Mouse (Mus musculus) thymus, postnatal 4 days (tissue): ENCODE measurements around the gene Naa40.

ENCODE experiments used
- DNase-seq: peaks from one replicate; pipeline ENCODE4 v3.0.0; 2021

Gene Naa40

GRCm38 (mm10) chr19:7240782-7241690, at the start of gene Naa40:
TSS of gene Naa40 (minus strand) at chr19:7241183.
- peak; percentile 98 for DNase-seq

- DNase-seq: no peak
Measured at GRCm38 (mm10) chr19:7289767-7290166, 48.8 kb upstream of the Naa40 start.

GRCm38 (mm10) chr19:7288288-7288687, 47.3 kb upstream of the Naa40 start:
- no peak for DNase-seq

- no peak for DNase-seq
Measured at GRCm38 (mm10) chr19:7286563-7287315, 45.8 kb upstream of the Naa40 start.

- no peak for DNase-seq
Measured at GRCm38 (mm10) chr19:7280557-7281330, 39.8 kb upstream of the Naa40 start.

GRCm38 (mm10) chr19:7279114-7279513, 38.1 kb upstream of the Naa40 start:
- peak; percentile 78 for DNase-seq

GRCm38 (mm10) chr19:7278200-7278906, 37.4 kb upstream of the Naa40 start:
- DNase-seq: no peak

- DNase-seq: no peak
Measured at GRCm38 (mm10) chr19:7276796-7277195, 35.8 kb upstream of the Naa40 start.

- DNase-seq: peak; percentile 16
Measured at GRCm38 (mm10) chr19:7276053-7276659, 35.2 kb upstream of the Naa40 start.

GRCm38 (mm10) chr19:7275131-7275789, 34.3 kb upstream of the Naa40 start:
- DNase-seq: peak; percentile 18

GRCm38 (mm10) chr19:7274326-7274990, 33.5 kb upstream of the Naa40 start:
- peak; percentile 61 for DNase-seq

- DNase-seq: no peak
Measured at GRCm38 (mm10) chr19:7273486-7273885, 32.5 kb upstream of the Naa40 start.

GRCm38 (mm10) chr19:7269290-7270044, 28.5 kb upstream of the Naa40 start:
- DNase-seq: peak; percentile 45

GRCm38 (mm10) chr19:7268722-7269090, 27.7 kb upstream of the Naa40 start:
- DNase-seq: peak; percentile 95

- peak; percentile 95 for DNase-seq
Measured at GRCm38 (mm10) chr19:7267781-7268721, 27.1 kb upstream of the Naa40 start.

- peak; percentile 74 for DNase-seq
Measured at GRCm38 (mm10) chr19:7267091-7267741, 26.2 kb upstream of the Naa40 start, which contains the start of gene Rcor2. TSS of gene Rcor2 (plus strand) at chr19:7267325.

GRCm38 (mm10) chr19:7266421-7266831, 25.4 kb upstream of the Naa40 start:
- peak; percentile 29 for DNase-seq
